Mouse (Mus musculus) liver, postnatal 0 days (tissue): ENCODE measurements around the gene Map3k21. TPM values are rescaled to one million over a fixed set of nuclear protein-coding genes. Genes with fewer than 3 reads are reported as not detected.

Experiments used
- ATAC-seq: fragments of 200-750 bp; cut with Nextera tagmentation; 2 replicates; pipeline ENCODE4 v1.8.0; 2017; ENCODE audit warnings: mild to moderate bottlenecking, moderate library complexity
- DNase-seq: peaks from one replicate; pipeline ENCODE4 v3.0.0-alpha.2; 2016
- H3K27ac ChIP-seq: fragments of 300-500 bp; sonication (generic); 2 replicates; pipeline ENCODE4 v1.5.1; 2014; ENCODE audit warnings: antibody characterized with exemption, moderate library complexity, mild to moderate bottlenecking, low read depth
- H3K27me3 ChIP-seq: fragments of 300-500 bp; sonication (generic); 2 replicates; pipeline ENCODE4 v1.6.1; 2014; ENCODE audit warnings: low read length, control low read depth, mixed read lengths; ENCODE audit not compliant: insufficient read depth
- H3K36me3 ChIP-seq: fragments of 300-500 bp; sonication (generic); replicated peaks from 2 replicates; pipeline ENCODE4 v1.6.1; 2014; ENCODE audit warnings: mild to moderate bottlenecking, control low read depth, low read length, moderate library complexity, mixed read lengths; ENCODE audit not compliant: insufficient read depth
- H3K4me1 ChIP-seq: fragments of 300-500 bp; sonication (generic); 2 replicates; pipeline ENCODE4 v1.6.1; 2014; ENCODE audit warnings: antibody characterized with exemption, mild to moderate bottlenecking, control low read depth; ENCODE audit not compliant: insufficient read depth
- H3K4me2 ChIP-seq: fragments of 300-500 bp; sonication (generic); 2 replicates; pipeline ENCODE4 v1.6.1; 2014; ENCODE audit warnings: low read depth, mild to moderate bottlenecking, low read length, moderate library complexity, mixed read lengths
- H3K4me3 ChIP-seq: fragments of 300-500 bp; sonication (generic); 2 replicates; pipeline ENCODE4 v1.5.1; 2014; ENCODE audit warnings: low read depth, low read length
- H3K9ac ChIP-seq: fragments of 300-500 bp; sonication (generic); replicated peaks from 2 replicates; pipeline ENCODE4 v1.6.1; 2014; ENCODE audit warnings: mild to moderate bottlenecking, moderate library complexity
- H3K9me3 ChIP-seq: fragments of 300-500 bp; sonication (generic); 2 replicates; pipeline ENCODE4 v1.6.1; 2016; ENCODE audit warnings: mild to moderate bottlenecking, control low read depth, low read length, mixed read lengths
- CTCF ChIP-seq: sonication (generic); IDR thresholded peaks from 2 replicates; pipeline ENCODE4 v1.5.1; 2016; ENCODE audit warnings: antibody characterized with exemption, low read depth
- EP300 ChIP-seq: IDR thresholded peaks from 2 replicates; pipeline ENCODE4 v1.6.1; 2016; ENCODE audit warnings: antibody characterized with exemption, low read depth, mild to moderate bottlenecking
- WGBS: fragments of 180-500 bp; shearing (Covaris S2); extraction: QIAGEN DNeasy Blood & Tissue Kit; methylation state at CpG from one replicate; pipeline ENCODE4 v1.1.7; 2014; ENCODE audit not compliant: insufficient replicate concordance; 5-methylcytosine and 5-hydroxymethylcytosine counted together
- polyA plus RNA-seq: library from polyadenylated mRNA; unstranded; fragments of >200 nt; fragmentation: Nextera tagmentation; extraction: Ambion mirVana; gene quantifications from 2 replicates; pipeline ENCODE4 v1.2.1, GENCODE M21; 2015

Map3k21 gene
- polyA plus RNA-seq, 1 experiment from 2014 or later: 0.39 TPM

- H3K4me1 ChIP-seq: peaks cover 3% of the 10 kb centered on the region; the same call in 1 of the 2 replicates
- ATAC-seq (peak; percentile 92), DNase-seq (peak; percentile 74)
- H3K9me3 ChIP-seq: no peaks in the 10 kb centered on the region
- H3K9ac ChIP-seq: no peak overlapping the region
- 6% methylated on average over 30 of the region's 30 CpGs for WGBS
- peak overlapping the region; percentile 84 for H3K27ac ChIP-seq
- TF ChIP-seq EP300 (peak; percentile 40; the same call in 1 of the 2 replicates), CTCF (no peak)
- peak overlapping the region; percentile 51 for H3K4me3 ChIP-seq
- H3K36me3 ChIP-seq: no peaks in the 10 kb centered on the region
- peaks cover 38% of the 10 kb centered on the region for H3K27me3 ChIP-seq
- peak overlapping the region; percentile 77 for H3K4me2 ChIP-seq
These were observed 437 bp upstream of the Map3k21 start for GRCm38 (mm10) chr8:125909661-125910364.

GRCm38 (mm10) chr8:125911229-125911580 is 955 bp downstream of the Map3k21 start:
- DNase-seq: no peak
- Histone ChIP-seq H3K4me3 (peak overlapping the region; percentile 51), H3K9me3 (no peaks in the 10 kb centered on the region), H3K9ac (peak overlapping the region; percentile 53; the same call in 1 of the 2 replicates), H3K27ac (no peak overlapping the region), H3K27me3 (peaks cover 38% of the 10 kb centered on the region), H3K4me1 (peaks cover 5% of the 10 kb centered on the region; the same call in 1 of the 2 replicates), H3K36me3 (no peaks in the 10 kb centered on the region), H3K4me2 (peak overlapping the region; percentile 77)
- 3% methylated on average over 27 of the region's 31 CpGs for WGBS
- TF ChIP-seq CTCF: no peak
- no peak for TF ChIP-seq EP300
- ATAC-seq: no peak

- Histone ChIP-seq H3K4me3 (no peak overlapping the region), H3K36me3 (no peaks in the 10 kb centered on the region), H3K9me3 (no peaks in the 10 kb centered on the region), H3K9ac (no peak overlapping the region), H3K27ac (no peak overlapping the region), H3K27me3 (peaks cover 36% of the 10 kb centered on the region), H3K4me1 (peaks cover 5% of the 10 kb centered on the region; the same call in 1 of the 2 replicates), H3K4me2 (no peak overlapping the region)
- no peak for ATAC-seq
- TF ChIP-seq EP300 (no peak), CTCF (no peak)
- no peak for DNase-seq
- 75% methylated on average over 4 of the region's 4 CpGs for WGBS
These were observed 3.0 kb downstream of the Map3k21 start for GRCm38 (mm10) chr8:125913206-125913605.

GRCm38 (mm10) chr8:125914386-125914785 is 4.1 kb downstream of the Map3k21 start:
- Histone ChIP-seq H3K27ac (0 out of 2 replicates have a peak overlapping the region, but pooled peaks have one; percentile 7), H3K4me3 (no peak overlapping the region), H3K36me3 (no peaks in the 10 kb centered on the region), H3K4me1 (peaks cover 5% of the 10 kb centered on the region; the same call in 1 of the 2 replicates), H3K4me2 (no peak overlapping the region; the same call in 1 of the 2 replicates), H3K9ac (no peak overlapping the region), H3K9me3 (no peaks in the 10 kb centered on the region), H3K27me3 (peaks cover 25% of the 10 kb centered on the region)
- 58% methylated on average over 9 of the region's 9 CpGs for WGBS
- TF ChIP-seq EP300 (no peak), CTCF (no peak)
- ATAC-seq (no peak), DNase-seq (peak; percentile 47)

- Histone ChIP-seq H3K9ac (no peak overlapping the region), H3K27ac (no peak overlapping the region), H3K4me1 (peaks cover 3% of the 10 kb centered on the region; the same call in 1 of the 2 replicates), H3K4me3 (no peak overlapping the region), H3K36me3 (no peaks in the 10 kb centered on the region), H3K9me3 (no peaks in the 10 kb centered on the region), H3K27me3 (peaks cover under 1% of the 10 kb centered on the region; the same call in 1 of the 2 replicates), H3K4me2 (no peak overlapping the region)
- no peak for TF ChIP-seq EP300
- TF ChIP-seq CTCF: no peak
- 37% methylated on average over 10 of the region's 10 CpGs for WGBS
- DNase-seq (no peak), ATAC-seq (peak; percentile 75)
These were observed 6.8 kb downstream of the Map3k21 start for GRCm38 (mm10) chr8:125917013-125917412.

GRCm38 (mm10) chr8:125918719-125919118 is 8.5 kb downstream of the Map3k21 start:
- no peak overlapping the region for H3K9ac ChIP-seq
- 66% methylated on average over 2 of the region's 2 CpGs for WGBS
- peaks cover 3% of the 10 kb centered on the region; the same call in 1 of the 2 replicates for H3K4me1 ChIP-seq
- DNase-seq: no peak
- TF ChIP-seq CTCF (no peak), EP300 (no peak)
- H3K36me3 ChIP-seq: no peaks in the 10 kb centered on the region
- no peak overlapping the region for H3K27ac ChIP-seq
- no peak overlapping the region for H3K4me2 ChIP-seq
- no peaks in the 10 kb centered on the region for H3K27me3 ChIP-seq
- no peak overlapping the region for H3K4me3 ChIP-seq
- no peaks in the 10 kb centered on the region for H3K9me3 ChIP-seq
- no peak for ATAC-seq
